Mouse (Mus musculus): ENCODE results near the gene Nudt14. TPM values are rescaled to one million over a fixed set of nuclear protein-coding genes. Genes with fewer than 3 reads are reported as not detected.

The Nudt14 gene
- polyA plus RNA-seq, 1 experiment from 2014 or later: 104 TPM

Small RNAs within 50 kb of the gene (microRNA-seq; reads per million reads assigned to microRNA genes)
- not detected for gene Mir6941

Other genes with a start within 250 kb of the Nudt14 start
- 15.7 and 17.5 TPM in 2 replicates for gene Cep170b, start 221.7 kb downstream of the Nudt14 start, polyA plus RNA-seq (2015; fragmentation: Nextera tagmentation; extraction: Ambion mirVana)
- gene Pld4, start 181.5 kb downstream of the Nudt14 start, polyA plus RNA-seq (2015; fragmentation: Nextera tagmentation; extraction: Ambion mirVana): 7.3 and 7.4 TPM in 2 replicates
- 0.91 and 1.2 TPM in 2 replicates for gene Ahnak2, start 139.5 kb downstream of the Nudt14 start, polyA plus RNA-seq (2015; fragmentation: Nextera tagmentation; extraction: Ambion mirVana)
- 14.0 and 14.7 TPM in 2 replicates for gene Clba1, start 133.2 kb downstream of the Nudt14 start, polyA plus RNA-seq (2015; fragmentation: Nextera tagmentation; extraction: Ambion mirVana)
- 113 and 124 TPM in 2 replicates for gene Cdca4, start 112.7 kb downstream of the Nudt14 start, polyA plus RNA-seq (2015; fragmentation: Nextera tagmentation; extraction: Ambion mirVana)
- gene Gpr132, start 73.9 kb downstream of the Nudt14 start, polyA plus RNA-seq (2015; fragmentation: Nextera tagmentation; extraction: Ambion mirVana): 0.15 and 0.22 TPM in 2 replicates
- 2.2 and 2.5 TPM in 2 replicates for gene Jag2, start 12.3 kb downstream of the Nudt14 start, polyA plus RNA-seq (2015; fragmentation: Nextera tagmentation; extraction: Ambion mirVana)
- 29.4 and 30.6 TPM in 2 replicates for gene Btbd6, start 34.4 kb upstream of the Nudt14 start, polyA plus RNA-seq (2015; fragmentation: Nextera tagmentation; extraction: Ambion mirVana)
- 70.1 and 71.5 TPM in 2 replicates for gene Brf1, start 58.6 kb upstream of the Nudt14 start, polyA plus RNA-seq (2015; fragmentation: Nextera tagmentation; extraction: Ambion mirVana)
- 13.3 and 13.8 TPM in 2 replicates for gene Pacs2, start 72.4 kb upstream of the Nudt14 start, polyA plus RNA-seq (2015; fragmentation: Nextera tagmentation; extraction: Ambion mirVana)
- gene Tex22, start 132.4 kb upstream of the Nudt14 start, polyA plus RNA-seq (2015; fragmentation: Nextera tagmentation; extraction: Ambion mirVana): not detected in 2 replicates
- 15.4 and 15.9 TPM in 2 replicates for gene Mta1, start 156.2 kb upstream of the Nudt14 start, polyA plus RNA-seq (2015; fragmentation: Nextera tagmentation; extraction: Ambion mirVana)
- 244 and 263 TPM in 2 replicates for gene Crip2, start 198.1 kb upstream of the Nudt14 start, polyA plus RNA-seq (2015; fragmentation: Nextera tagmentation; extraction: Ambion mirVana)
- gene Crip1, start 204.2 kb upstream of the Nudt14 start, polyA plus RNA-seq (2015; fragmentation: Nextera tagmentation; extraction: Ambion mirVana): 270 and 293 TPM in 2 replicates
- 38.2 and 45.5 TPM in 2 replicates for gene Tedc1, start 214.3 kb upstream of the Nudt14 start, polyA plus RNA-seq (2015; fragmentation: Nextera tagmentation; extraction: Ambion mirVana)
- 8.6 and 10.9 TPM in 2 replicates for gene Tmem121, start 243.8 kb upstream of the Nudt14 start, polyA plus RNA-seq (2015; fragmentation: Nextera tagmentation; extraction: Ambion mirVana)